Mouse (Mus musculus) myocyte (in vitro differentiated cells): Measurements from ENCODE around the gene Caskin1.
"Not testable (repeated sequence)": the region's sequence is repeated elsewhere in the genome, so short reads cannot be mapped to it uniquely, and the experiment has no call there.

Experiments
- POLR2A ChIP-seq: IDR thresholded peaks from one replicate; pipeline ENCODE4 v1.6.1; 2011; ENCODE audit warnings: low read depth, mild to moderate bottlenecking, control low read depth, moderate library complexity; ENCODE audit not compliant: insufficient read length
- POLR2AphosphoS2 ChIP-seq: IDR thresholded peaks from one replicate; pipeline ENCODE4 v1.6.1; 2011; ENCODE audit warnings: low read depth, control low read depth; ENCODE audit not compliant: insufficient read length
- TCF12 ChIP-seq: IDR thresholded peaks from one replicate; pipeline ENCODE4 v1.6.1; 2011; ENCODE audit warnings: mild to moderate bottlenecking, control low read depth; ENCODE audit not compliant: poor library complexity, insufficient read depth, severe bottlenecking
- TCF3 ChIP-seq: IDR thresholded peaks from one replicate; pipeline ENCODE4 v1.6.1; 2011; ENCODE audit warnings: low read depth, control low read depth; ENCODE audit not compliant: insufficient read length
- USF1 ChIP-seq: IDR thresholded peaks from one replicate; pipeline ENCODE4 v1.6.1; 2011; ENCODE audit warnings: low read depth, mild to moderate bottlenecking, control low read depth, moderate library complexity

DNA sequence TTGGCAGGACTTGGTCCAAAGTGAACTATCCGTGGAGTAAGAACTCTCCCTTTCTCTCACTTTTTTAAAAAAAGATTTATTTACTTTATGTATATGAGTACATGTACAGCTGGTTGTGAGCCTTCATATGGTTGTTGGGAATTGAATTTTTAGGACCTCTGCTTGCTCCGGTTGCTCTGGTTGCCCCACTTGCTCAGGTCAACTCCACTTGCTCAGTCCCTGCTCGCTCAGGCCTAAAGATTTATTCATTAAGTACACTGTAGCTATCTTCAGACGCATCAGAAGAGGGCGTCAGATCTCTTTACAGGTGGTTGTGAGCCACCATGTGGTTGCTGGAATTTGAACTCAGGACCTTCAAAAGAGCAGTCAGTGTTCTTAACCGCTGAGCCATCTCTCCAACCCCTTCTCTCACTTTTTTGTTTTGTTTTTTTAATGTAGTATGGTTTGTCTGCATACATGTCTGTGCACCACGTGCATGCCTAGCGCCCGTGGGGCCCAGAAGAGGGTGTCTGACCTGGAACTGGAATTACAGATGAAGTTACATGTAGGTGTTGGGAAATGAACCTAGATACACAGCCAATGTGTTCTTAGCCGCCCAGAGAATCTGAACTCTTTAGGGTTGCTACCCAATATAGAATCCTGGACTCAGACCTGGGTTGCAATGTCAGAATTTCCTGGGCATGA is 32.7 kb upstream of the Caskin1 start:
- TF ChIP-seq POLR2A, USF1, TCF3, POLR2AphosphoS2, TCF12: not testable (repeated sequence)
